Comparison of ENCODE assay signal across 20 mouse cellular contexts in the genomic region with DNA sequence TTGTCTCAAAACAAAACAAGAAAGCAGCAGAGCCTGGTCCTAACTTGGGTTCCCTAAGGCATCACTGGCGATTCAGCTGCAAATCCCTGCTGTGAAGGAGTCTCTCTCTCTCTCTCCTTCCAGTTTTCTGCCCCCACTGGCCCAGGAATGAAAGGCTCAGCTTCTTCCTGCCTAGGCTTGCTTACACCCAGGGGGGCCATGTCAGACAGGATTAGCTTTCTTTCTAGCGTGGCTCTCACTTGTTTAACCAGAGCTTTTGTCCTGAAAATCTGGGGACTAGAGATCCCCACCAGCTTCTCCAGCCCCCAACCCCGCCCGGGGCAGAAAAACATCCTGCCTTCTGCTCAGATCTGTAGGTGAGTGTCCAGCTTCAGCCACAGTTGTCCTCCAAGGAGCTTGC. TPM values are rescaled to one million over a fixed set of nuclear protein-coding genes. Genes with fewer than 3 reads are reported as not detected.
"Had no signal": no experiment of that assay in that cellular context is flagged by ENCODE, and none has a peak within 500 bp of the region (broad histone marks: within the 10 kb centered on the region; RNA-seq: fewer than 3 reads in every experiment).

No protein-coding gene starts in this region.

- H3K27ac ChIP-seq: kidney, postnatal 0 days; limb, embryonic 12.5 days; liver, embryonic 13.5 days; lung, embryonic 15.5 days; neural tube, embryonic 12.5 days had no signal

- H3K4me2 ChIP-seq: limb, embryonic 12.5 days; liver, embryonic 13.5 days; lung, embryonic 15.5 days; neural tube, embryonic 12.5 days had no signal

- H3K4me3 ChIP-seq: limb, embryonic 12.5 days; liver, embryonic 13.5 days; lung, embryonic 15.5 days; myocyte; neural tube, embryonic 12.5 days had no signal

- H3K9me3 ChIP-seq: limb, embryonic 12.5 days; liver, embryonic 13.5 days; lung, embryonic 15.5 days; neural tube, embryonic 12.5 days had no signal

- DNase-seq: kidney, adult 11 months; kidney, adult 9 months; kidney, postnatal 36 days; layer of hippocampus, adult 9-11 months; liver; liver, embryonic 13.5 days; liver, postnatal 0 days; right cerebral cortex, postnatal 14 days; thymus, adult 18-20 months; thymus, postnatal 14 days had no signal

- ATAC-seq: liver, postnatal 0 days had no signal

- H3K4me1 ChIP-seq: limb, embryonic 12.5 days; liver, embryonic 13.5 days; lung, embryonic 15.5 days; neural tube, embryonic 12.5 days had no signal

- H3K27me3 ChIP-seq: lung, embryonic 15.5 days; neural tube, embryonic 12.5 days had no signal

- H3K36me3 ChIP-seq: limb, embryonic 12.5 days; liver, embryonic 13.5 days; lung, embryonic 15.5 days; neural tube, embryonic 12.5 days had no signal

- H3K9ac ChIP-seq: limb, embryonic 12.5 days; liver, embryonic 13.5 days; liver, postnatal 0 days; lung, embryonic 15.5 days; neural tube, embryonic 12.5 days had no signal

RNA-seq across cellular contexts. Expression of gene Sfta2, which starts 13.0 kb away (rescaled TPM):
- total RNA-seq: layer of hippocampus, adult 18-20 months; left cerebral cortex, postnatal 36 days; megakaryocyte-erythroid progenitor cell, adult 5-6 weeks; neutrophil, adult 5-6 weeks had no signal
- polyA plus RNA-seq: limb, embryonic 12.5 days; liver, embryonic 13.5 days; liver, postnatal 0 days; myocyte; neural tube, embryonic 12.5 days; spleen, adult 2 months had no signal

RNA-seq across cellular contexts. Expression of gene 2300002M23Rik, which starts 21.1 kb away (rescaled TPM):
- total RNA-seq: layer of hippocampus, adult 18-20 months; left cerebral cortex, postnatal 36 days; megakaryocyte-erythroid progenitor cell, adult 5-6 weeks; neutrophil, adult 5-6 weeks had no signal
- polyA plus RNA-seq: kidney, postnatal 0 days; limb, embryonic 12.5 days; liver, embryonic 13.5 days; liver, postnatal 0 days; myocyte; neural tube, embryonic 12.5 days; spleen, adult 2 months had no signal

RNA-seq across cellular contexts. Expression of gene Cdsn, which starts 36.5 kb away (rescaled TPM):
- total RNA-seq: megakaryocyte-erythroid progenitor cell, adult 5-6 weeks; neutrophil, adult 5-6 weeks had no signal
- polyA plus RNA-seq: limb, embryonic 12.5 days; liver, embryonic 13.5 days; liver, postnatal 0 days; lung, embryonic 15.5 days; neural tube, embryonic 12.5 days had no signal

RNA-seq across cellular contexts. Expression of gene Gm9573, which starts 38.0 kb away (rescaled TPM):
- total RNA-seq: layer of hippocampus, adult 18-20 months; left cerebral cortex, postnatal 36 days; megakaryocyte-erythroid progenitor cell, adult 5-6 weeks had no signal
- polyA plus RNA-seq: kidney, postnatal 0 days; limb, embryonic 12.5 days; liver, embryonic 13.5 days; liver, postnatal 0 days; lung, embryonic 15.5 days; myocyte; neural tube, embryonic 12.5 days; spleen, adult 2 months had no signal

RNA-seq across cellular contexts. Expression of gene Mucl3, which starts 55.1 kb away (rescaled TPM):
- total RNA-seq: layer of hippocampus, adult 18-20 months; left cerebral cortex, postnatal 36 days; megakaryocyte-erythroid progenitor cell, adult 5-6 weeks; neutrophil, adult 5-6 weeks had no signal
- polyA plus RNA-seq: liver, postnatal 0 days; neural tube, embryonic 12.5 days; spleen, adult 2 months had no signal
